Mouse (Mus musculus) liver, postnatal 0 days (tissue): ENCODE measurements around the gene Hs3st6.

Experiments
- CTCF ChIP-seq: sonication (generic); IDR thresholded peaks from 2 replicates; pipeline ENCODE4 v1.5.1; 2016; ENCODE audit warnings: antibody characterized with exemption, low read depth
- EP300 ChIP-seq: IDR thresholded peaks from 2 replicates; pipeline ENCODE4 v1.6.1; 2016; ENCODE audit warnings: antibody characterized with exemption, low read depth, mild to moderate bottlenecking

GRCm38 (mm10) chr17:24780821-24781220, 28.0 kb downstream of the Hs3st6 start:
- TF ChIP-seq CTCF (no peak), EP300 (no peak)
